Mouse (Mus musculus) kidney, adult 2 months (tissue): ENCODE data around the gene Gp1bb.

Source experiments
- CTCF ChIP-seq: fragments of 200-500 bp; conservative IDR thresholded peaks from 2 replicates; pipeline ENCODE4 v1.5.1; 2011; ENCODE audit warnings: low read depth, mild to moderate bottlenecking, control low read depth, low read length, moderate library complexity, mixed read lengths; ENCODE audit not compliant: insufficient read depth, insufficient read length
- POLR2A ChIP-seq: fragments of 200-500 bp; IDR thresholded peaks from one replicate; pipeline ENCODE4 v1.6.1; 2011; ENCODE audit warnings: low read depth, low read length, control low read depth

GRCm38 (mm10) chr16:18613301-18613700, 8.9 kb downstream of the Gp1bb start:
- TF ChIP-seq POLR2A (no peak), CTCF (no peak)
